Mouse (Mus musculus): ENCODE results near the gene Tars.

Gene Tars

DNA sequence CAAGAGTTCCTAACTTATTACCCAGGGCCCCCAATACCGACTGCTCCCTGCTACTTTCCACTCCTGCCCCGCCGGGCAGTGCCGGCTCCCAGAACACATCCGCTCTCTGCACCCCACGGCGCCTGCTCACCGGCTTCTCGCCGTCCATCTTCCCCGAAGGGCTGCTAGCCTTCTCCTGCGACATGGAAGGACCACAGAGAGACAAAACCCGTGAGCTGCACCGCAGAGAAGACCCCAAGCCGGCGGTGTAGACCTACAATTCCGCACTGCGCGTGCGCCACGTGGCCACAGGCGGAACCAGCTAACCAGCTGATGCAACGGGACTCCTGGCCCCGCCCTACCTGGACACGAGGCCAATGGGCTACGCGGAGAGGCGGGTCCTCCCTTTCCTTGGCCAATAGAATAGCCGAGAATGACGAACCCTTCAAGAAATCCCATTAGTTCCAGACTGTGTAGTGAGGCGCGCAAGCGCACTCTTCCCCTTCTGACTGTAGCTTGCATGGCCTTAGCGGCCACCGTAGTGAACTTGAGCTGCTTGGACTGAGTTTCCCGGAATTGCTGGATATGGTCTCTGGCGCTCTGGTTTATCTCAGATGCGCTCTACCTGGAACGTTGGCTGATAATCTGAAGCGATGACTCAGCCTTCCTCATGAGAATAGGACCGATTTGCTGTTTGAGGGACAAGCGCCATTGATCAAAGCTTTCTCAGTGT is at the start of gene Tars:
TSS of gene Tars (minus strand) at position 310 of the 712 bp plus-strand sequence.
- in situ Hi-C loops (cut with MboI; ENCODE audit: low pct_unique_long_range_greater_than_20kb in 1 of 2, low sequenced_read_pairs in 2 of 2, unreplicated experiment in 1 of 2): loop anchor here (10.0 to 25.0 kb wide), 4 partner anchors 563 to 915 kb away; partner anchors contain the start of genes Brix1 (in 2 of the 2) and Rad1 (in 2 of the 2)

DNA sequence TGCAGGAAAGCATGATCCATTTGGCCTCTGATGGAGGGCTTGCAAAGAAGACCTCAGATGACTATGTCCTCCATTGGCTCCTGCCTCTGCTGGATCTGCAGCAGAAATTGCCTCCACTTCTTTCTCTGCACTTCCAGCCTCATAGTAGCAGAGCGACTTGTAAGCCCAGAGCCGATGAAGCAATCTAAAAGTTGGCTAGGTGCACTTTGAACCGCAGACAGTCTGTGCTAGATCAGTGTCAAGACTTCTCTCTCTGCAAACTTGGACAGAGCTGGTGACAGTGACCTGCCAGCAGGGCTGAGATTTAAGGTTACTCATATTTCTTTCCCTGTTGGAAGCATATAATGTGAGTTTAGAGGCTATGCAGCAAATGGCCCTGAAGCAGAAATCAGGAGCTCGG is 37.9 kb upstream of the Tars start:
- in situ Hi-C loops (cut with MboI; ENCODE audit: low pct_unique_long_range_greater_than_20kb in 1 of 2, low sequenced_read_pairs in 2 of 2, unreplicated experiment in 1 of 2): no loop called here

DNA sequence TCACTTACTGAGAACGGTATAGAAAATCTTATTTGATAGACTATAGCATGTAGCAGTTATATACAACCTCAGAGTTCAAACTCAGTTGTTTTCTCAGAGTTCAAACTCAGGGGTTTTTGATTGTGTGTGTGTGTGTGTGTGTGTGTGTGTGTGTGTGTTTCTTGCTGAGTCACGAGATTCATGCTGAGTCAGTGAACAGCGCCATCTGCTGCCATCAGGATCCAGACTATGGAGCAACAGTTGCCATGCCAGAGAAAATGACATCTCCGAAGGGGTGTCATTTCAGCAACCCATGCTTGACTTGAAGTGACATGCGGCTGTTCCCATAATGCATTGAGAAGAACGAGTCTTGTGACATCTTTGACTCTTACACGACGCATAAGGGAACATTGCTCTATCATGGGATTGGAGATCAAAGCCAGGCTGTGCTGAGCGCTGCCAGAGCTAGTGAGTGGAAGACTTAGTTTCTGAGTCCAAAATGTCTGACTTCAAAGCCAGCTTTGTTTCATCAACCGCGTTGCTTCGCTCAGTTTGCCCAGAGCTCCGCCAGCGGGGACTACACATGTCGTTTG is 37.3 kb upstream of the Tars start:
- in situ Hi-C loops (cut with MboI; ENCODE audit: low pct_unique_long_range_greater_than_20kb in 1 of 2, low sequenced_read_pairs in 2 of 2, unreplicated experiment in 1 of 2): no loop called here

DNA sequence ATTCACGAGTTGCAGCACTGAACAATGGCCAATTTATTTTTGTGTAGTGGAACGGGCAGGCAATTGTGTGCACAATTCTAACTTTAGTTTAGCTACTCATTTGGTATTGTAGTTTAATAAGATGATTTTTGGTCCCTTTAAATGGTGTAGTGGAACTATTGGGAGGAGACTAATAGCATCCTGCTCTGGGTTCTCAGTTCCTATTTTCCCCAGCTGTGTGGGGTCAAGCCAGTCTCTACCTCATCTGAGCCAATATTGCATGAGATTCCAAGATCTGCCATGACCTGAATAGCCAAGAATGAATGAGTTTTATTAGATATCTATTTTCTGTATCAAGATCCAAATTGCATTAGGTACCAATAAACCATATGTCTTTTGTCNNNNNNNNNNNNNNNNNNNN is 27.4 kb upstream of the Tars start:
- in situ Hi-C loops (cut with MboI; ENCODE audit: low pct_unique_long_range_greater_than_20kb in 1 of 2, low sequenced_read_pairs in 2 of 2, unreplicated experiment in 1 of 2): no loop called here

DNA sequence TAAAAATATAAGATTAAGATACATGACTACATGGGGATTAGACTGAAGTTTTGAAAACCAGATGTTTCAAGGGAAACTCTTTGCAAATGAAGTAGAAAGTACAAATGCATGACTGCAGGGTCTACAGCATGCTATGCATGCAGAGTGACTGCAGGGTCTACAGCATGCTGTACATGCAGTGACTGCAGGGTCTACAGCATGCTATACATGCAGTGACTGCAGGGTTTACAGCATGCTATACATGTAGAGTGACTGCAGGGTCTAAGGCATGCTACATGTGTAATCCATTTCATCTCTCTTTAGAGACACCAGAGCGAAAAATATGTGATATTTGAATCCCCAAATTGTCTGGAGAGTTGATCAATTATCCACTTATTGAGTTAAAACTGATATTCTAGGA is 14.0 kb upstream of the Tars start:
- in situ Hi-C loops (cut with MboI; ENCODE audit: low pct_unique_long_range_greater_than_20kb in 1 of 2, low sequenced_read_pairs in 2 of 2, unreplicated experiment in 1 of 2): loop anchor here in 1 of 2 experiments (25.0 kb wide), 1 partner anchor 549 kb away; no protein-coding TSS in a partner anchor

DNA sequence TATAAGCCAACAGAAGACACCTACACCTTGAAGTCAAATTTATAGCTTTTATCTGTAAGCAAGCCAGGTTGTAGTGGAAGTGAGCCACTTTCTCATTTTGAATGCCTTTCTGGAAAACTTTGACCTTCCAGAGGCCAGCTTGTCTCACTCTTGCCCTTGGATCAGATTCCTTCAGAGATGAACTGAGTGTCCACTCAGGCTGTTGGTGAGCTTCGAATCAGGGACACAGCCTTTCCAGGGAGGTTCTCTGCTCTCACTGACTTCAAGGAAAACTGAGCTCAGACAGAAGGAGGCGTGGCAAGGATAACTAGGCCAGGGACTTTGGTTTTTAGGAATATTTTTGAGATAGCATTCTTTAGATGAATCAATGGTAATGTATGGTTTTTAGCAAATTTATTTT is 13.1 kb upstream of the Tars start:
- in situ Hi-C loops (cut with MboI; ENCODE audit: low pct_unique_long_range_greater_than_20kb in 1 of 2, low sequenced_read_pairs in 2 of 2, unreplicated experiment in 1 of 2): loop anchor here in 1 of 2 experiments (25.0 kb wide), 1 partner anchor 550 kb away; no protein-coding TSS in a partner anchor

DNA sequence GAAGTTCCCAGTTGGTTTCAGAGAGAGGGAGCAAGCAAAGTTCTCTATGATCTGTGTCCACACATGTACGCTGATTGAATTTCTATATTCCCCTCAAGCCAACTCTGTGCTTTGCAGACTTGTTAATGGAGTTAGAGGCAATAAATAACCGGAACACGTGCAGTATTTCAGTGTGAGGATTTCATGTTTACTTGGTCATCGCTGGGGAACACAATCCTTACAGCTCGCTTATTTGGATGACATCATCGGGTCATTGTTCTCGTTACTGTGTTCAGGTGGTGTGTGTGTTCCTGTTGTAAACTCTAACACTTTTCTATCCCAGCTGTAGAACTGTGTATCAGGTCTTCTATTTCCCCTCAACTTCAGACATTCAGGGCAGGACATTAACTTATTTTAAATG is 12.4 kb upstream of the Tars start:
- in situ Hi-C loops (cut with MboI; ENCODE audit: low pct_unique_long_range_greater_than_20kb in 1 of 2, low sequenced_read_pairs in 2 of 2, unreplicated experiment in 1 of 2): loop anchor here in 1 of 2 experiments (25.0 kb wide), 1 partner anchor 550 kb away; no protein-coding TSS in a partner anchor

DNA sequence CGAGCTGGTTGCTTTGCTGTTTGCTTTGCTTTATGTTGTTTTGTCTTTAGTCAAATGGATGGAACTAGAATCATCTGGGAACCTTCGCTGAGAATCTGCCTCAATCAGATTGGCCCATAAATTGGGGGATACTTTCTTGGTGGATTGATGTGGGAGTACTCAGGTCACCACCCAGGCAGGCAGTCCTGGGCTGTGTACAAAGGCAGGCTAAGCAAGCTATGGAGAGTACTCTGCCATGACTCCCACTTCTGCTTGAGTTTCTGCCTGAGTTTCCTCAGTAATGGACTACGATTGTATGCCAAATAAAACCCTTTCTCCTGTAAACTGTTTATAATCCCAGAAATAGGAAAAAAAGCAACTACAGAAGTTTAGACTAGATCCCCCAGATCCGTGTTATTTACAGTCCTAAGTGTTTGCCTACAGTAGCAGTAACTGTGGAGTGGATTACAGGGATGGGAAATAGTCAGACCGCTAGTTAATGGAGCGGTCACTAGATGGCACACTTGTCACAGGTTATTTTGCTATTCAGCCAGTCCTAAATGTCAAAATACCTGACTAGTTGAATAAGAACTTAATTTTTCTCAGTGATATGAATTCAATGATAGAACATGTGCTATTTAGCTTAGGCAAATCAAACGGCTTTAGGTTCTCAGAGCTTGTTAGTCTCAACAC is 8.8 kb upstream of the Tars start:
- in situ Hi-C loops (cut with MboI; ENCODE audit: low pct_unique_long_range_greater_than_20kb in 1 of 2, low sequenced_read_pairs in 2 of 2, unreplicated experiment in 1 of 2): loop anchor here (10.0 to 25.0 kb wide), 2 partner anchors 554 to 557 kb away; no protein-coding TSS in a partner anchor

DNA sequence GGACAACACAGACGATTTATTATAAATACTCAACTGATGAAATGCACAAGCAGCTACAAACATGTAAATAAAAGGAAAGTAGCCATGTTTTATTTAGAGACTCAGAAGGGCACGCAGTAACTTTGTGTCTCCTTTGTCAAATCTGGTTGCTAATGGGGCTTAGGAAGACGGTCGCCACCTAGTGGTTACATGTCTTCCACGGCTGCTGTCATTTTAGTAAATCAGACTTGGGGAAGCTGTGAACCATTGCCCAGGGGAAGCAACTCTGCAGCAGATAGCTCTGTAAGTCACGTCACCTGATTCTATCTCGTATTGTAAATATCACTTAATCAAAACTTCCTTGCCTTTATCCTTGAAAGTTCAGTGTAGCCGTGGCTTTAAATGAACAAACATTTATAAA is 7.9 kb upstream of the Tars start:
- in situ Hi-C loops (cut with MboI; ENCODE audit: low pct_unique_long_range_greater_than_20kb in 1 of 2, low sequenced_read_pairs in 2 of 2, unreplicated experiment in 1 of 2): loop anchor here (10.0 to 25.0 kb wide), 2 partner anchors 555 to 557 kb away; no protein-coding TSS in a partner anchor

DNA sequence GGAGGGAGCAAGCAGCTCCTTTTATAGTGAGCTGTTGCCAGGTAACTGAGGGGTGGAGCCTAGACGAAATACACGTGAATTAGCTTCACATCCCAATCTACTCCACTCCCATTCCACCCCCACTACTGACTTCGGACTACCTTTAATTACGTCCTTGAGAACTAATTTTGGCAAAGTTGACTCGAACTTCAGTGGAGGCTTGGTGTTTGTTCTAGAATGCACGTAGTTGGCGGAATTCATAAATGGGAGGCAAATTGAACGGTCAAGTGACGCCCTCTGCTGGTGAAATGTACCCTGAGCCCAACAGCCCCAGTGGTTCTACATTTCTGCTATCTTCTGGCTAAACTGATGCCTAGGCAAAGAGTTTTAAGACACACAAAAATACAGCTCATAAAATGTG is 7.3 kb upstream of the Tars start:
- in situ Hi-C loops (cut with MboI; ENCODE audit: low pct_unique_long_range_greater_than_20kb in 1 of 2, low sequenced_read_pairs in 2 of 2, unreplicated experiment in 1 of 2): loop anchor here (10.0 to 25.0 kb wide), 2 partner anchors 556 to 558 kb away; no protein-coding TSS in a partner anchor

DNA sequence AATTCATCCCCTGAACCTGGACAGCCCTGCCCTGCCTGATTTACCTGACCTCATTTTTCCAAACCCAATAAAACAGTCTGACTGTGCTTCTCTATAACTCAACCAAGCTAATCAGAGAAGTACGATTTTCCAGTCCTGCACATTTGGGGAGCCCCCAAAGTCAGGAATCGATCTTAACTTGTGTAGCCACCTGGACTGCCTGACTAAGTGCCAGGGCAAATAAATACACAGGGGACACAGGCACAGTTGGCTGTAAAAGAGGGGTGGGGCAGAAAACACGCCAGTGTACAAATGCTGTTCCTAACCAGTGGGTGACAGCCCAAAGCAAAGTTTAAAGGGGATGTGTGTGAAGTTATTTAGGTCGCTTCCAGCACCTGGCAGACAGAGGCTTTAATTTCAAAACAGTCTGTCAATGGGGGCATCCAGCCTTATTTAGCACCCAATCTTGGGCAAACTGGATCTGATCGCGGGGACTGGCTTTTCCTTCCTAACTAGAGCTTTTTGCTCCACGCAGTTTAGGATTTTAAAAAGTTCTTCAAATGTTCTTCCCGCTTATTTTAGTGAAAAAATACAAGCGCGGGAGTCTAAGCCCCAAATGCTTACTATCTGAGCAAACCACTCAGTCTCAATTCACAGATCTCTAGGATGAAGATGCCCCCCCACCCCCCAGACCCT is 652 bp downstream of the Tars start:
- in situ Hi-C loops (cut with MboI; ENCODE audit: low pct_unique_long_range_greater_than_20kb in 1 of 2, low sequenced_read_pairs in 2 of 2, unreplicated experiment in 1 of 2): loop anchor here (10.0 to 25.0 kb wide), 2 partner anchors 912 to 914 kb away; partner anchors contain the start of genes Brix1 (in 2 of the 2) and Rad1 (in 2 of the 2)

DNA sequence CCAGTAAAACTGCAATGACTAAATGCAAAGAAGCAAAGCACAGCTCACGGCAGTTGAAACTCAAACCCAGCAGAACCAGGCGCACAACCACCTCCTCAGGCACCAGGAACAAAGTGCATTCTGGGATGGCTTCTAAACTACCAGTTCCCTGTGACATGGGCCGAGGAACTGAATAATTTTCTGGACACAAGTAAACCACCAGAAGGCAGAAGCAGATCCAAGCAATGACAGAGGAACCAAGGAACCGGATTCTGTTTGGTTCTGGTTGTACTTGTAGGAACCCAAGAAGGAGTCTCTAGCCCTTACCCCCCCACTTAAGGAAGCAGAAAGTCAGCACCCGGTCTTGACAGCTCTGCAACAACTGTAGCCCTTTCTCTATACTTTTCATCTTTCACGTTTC is 3.0 kb downstream of the Tars start:
- in situ Hi-C loops (cut with MboI; ENCODE audit: low pct_unique_long_range_greater_than_20kb in 1 of 2, low sequenced_read_pairs in 2 of 2, unreplicated experiment in 1 of 2): loop anchor here (10.0 to 25.0 kb wide), 2 partner anchors 909 to 912 kb away; partner anchors contain the start of genes Brix1 (in 2 of the 2) and Rad1 (in 2 of the 2)

DNA sequence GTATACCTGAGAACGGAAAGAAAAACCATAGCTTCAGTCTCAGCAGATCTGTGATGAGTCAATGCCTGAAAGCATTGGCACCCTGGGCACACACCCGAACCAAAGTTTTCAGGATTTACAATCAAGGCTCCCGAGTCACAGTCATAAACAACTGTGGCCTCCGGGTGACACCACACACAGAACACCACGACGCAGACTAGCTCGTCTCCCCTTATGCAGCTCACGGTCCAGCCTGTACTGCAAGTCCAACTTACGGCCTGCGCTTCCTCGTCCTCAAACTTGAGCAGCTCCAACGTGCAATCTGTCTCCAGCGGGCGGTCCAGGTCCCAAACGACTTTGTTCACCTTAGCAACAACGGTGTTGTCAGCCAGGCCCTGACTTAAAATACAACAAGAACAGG is 6.6 kb downstream of the Tars start:
- in situ Hi-C loops (cut with MboI; ENCODE audit: low pct_unique_long_range_greater_than_20kb in 1 of 2, low sequenced_read_pairs in 2 of 2, unreplicated experiment in 1 of 2): loop anchor here (10.0 to 25.0 kb wide), 2 partner anchors 906 to 908 kb away; partner anchors contain the start of genes Brix1 (in 2 of the 2) and Rad1 (in 2 of the 2)

DNA sequence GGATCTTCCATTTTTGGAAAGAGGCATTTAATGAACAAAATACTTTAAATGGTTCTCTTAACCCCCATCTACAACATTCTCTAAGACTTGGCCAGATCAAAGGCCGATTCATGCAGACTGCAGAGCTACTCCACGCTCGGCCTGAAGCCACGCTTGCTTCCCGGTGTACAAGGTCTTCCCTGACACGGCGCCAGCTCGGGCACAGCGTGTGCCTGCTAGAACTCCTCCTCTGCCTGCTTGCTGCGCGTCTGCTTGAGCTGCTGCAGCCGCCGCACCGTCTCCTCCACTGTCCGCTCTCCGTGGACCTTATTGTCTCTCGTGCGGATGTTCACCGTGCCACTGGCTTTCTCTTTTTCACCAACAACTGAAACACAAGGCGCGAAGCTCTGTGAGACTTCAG is 15.7 kb downstream of the Tars start:
- in situ Hi-C loops (cut with MboI; ENCODE audit: low pct_unique_long_range_greater_than_20kb in 1 of 2, low sequenced_read_pairs in 2 of 2, unreplicated experiment in 1 of 2): loop anchor here in 1 of 2 experiments (25.0 kb wide), 1 partner anchor 896 kb away; the partner anchor contains the start of genes Brix1 and Rad1

DNA sequence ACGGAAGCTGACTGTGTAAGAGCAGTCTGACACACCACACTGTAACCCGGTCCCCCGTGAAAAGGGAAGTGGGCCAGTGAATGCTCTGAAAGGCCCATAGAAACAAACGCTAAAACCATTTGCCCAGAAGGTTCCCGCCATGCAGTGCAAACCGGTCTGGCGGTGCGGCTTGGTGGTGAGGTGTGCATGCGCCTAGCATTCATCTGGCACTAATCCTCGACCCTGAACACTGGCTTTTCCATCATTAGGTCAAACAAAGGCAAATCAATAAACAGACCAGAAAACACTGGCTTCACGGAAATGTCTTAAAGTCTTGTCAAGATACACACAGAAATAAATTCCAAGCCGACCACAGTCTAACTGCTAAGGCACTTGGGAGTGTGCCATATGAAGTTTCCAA is 16.9 kb downstream of the Tars start:
- in situ Hi-C loops (cut with MboI; ENCODE audit: low pct_unique_long_range_greater_than_20kb in 1 of 2, low sequenced_read_pairs in 2 of 2, unreplicated experiment in 1 of 2): loop anchor here in 1 of 2 experiments (25.0 kb wide), 1 partner anchor 895 kb away; the partner anchor contains the start of genes Brix1 and Rad1

DNA sequence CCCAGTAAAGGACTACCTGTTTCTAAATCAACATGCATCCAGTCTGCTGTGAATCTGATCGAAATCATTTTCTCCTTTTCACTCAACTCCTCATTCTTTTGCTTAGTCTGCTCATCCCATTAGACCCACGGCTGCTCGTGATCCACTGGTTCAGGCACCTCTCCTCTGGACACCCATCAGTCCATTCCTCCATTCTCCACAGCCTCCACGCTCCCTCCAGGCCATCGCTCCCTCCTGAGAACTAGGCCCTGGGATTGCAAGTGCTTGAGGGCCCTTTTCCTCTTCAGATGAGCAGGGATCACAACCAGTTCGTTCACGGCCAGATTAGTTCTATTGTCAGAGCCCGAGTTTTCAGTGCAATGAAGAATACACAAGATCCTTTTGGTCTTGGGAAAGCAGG is 18.8 kb downstream of the Tars start:
- in situ Hi-C loops (cut with MboI; ENCODE audit: low pct_unique_long_range_greater_than_20kb in 1 of 2, low sequenced_read_pairs in 2 of 2, unreplicated experiment in 1 of 2): loop anchor here in 1 of 2 experiments (25.0 kb wide), 1 partner anchor 893 kb away; the partner anchor contains the start of genes Brix1 and Rad1

DNA sequence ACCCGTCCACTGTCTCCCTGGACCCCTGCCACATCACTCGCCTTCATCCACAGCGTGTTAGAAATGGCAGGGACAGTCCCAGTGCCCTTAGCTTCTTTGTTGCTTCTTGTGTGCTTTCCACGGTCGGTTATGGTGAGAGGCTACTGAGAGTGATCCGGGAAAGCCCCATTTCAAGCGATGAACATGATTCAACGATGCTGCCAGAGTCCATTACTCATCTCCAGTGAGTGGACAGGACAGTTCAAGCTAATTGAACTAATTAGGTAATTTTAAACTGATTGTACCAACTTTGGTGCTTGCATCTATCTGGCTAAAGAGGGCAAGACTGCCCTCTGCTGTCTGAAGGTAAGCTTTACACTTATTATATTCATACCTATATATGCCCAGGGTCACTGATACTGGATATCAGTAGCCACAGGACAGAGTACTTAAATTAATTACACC is 19.4 kb downstream of the Tars start:
- in situ Hi-C loops (cut with MboI; ENCODE audit: low pct_unique_long_range_greater_than_20kb in 1 of 2, low sequenced_read_pairs in 2 of 2, unreplicated experiment in 1 of 2): loop anchor here in 1 of 2 experiments (25.0 kb wide), 1 partner anchor 893 kb away; the partner anchor contains the start of genes Brix1 and Rad1

Measured in mouse embryonic stem cell (cell line).